In the genomic region with DNA sequence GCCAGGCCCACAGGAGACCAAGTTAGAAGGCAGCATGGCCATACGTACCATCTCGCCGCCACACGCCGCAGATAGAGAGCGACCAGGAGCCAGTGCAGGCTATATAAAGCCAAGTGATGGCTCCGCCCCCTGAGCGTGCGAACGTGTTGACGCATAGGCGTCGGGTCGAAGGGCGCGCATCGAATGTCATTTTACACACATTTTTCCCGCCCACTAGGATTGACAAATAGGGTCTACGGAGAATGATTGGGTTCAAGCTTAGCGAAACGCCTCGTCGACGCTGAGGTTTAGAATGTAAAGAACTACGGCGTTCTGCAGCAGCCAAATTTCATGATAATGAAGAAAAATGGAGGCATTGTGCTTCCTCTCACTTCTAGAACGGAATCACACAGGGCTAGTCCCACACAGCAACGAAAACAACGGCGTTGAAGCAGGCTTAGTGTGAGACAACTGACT, we compare ENCODE assay signal across 8 mouse cellular contexts. TPM values are rescaled to one million over a fixed set of nuclear protein-coding genes. Genes with fewer than 3 reads are reported as not detected.
A peak's percentile ranks its signal among the peaks of the same experiment; 100 is the strongest.
DNase-seq lines count a peak whose midpoint lies in the region; ATAC-seq and TF ChIP-seq lines count a peak whose summit lies in the region.

No protein-coding gene starts in this region.

- intact Hi-C loops in heart, postnatal 10 days (cut with DNase I), result loop anchor here (5.0 kb wide), 1 partner anchor 251 kb away; the partner anchor contains the start of genes Cbx6 and Npcd

- peak overlapping the region; percentile 73 for H3K4me2 ChIP-seq in forebrain, embryonic 12.5 days
- H3K4me2 ChIP-seq in liver, postnatal 0 days (ENCODE audit: low read depth, low read length), result peak overlapping the region; percentile 93
- peak overlapping the region; percentile 88 for H3K4me2 ChIP-seq in neural tube, embryonic 14.5 days (ENCODE audit: low read depth, low read length)

- peaks cover 4% of the 10 kb centered on the region for H3K9me3 ChIP-seq in E14TG2a.4 (ENCODE audit: low read length)
- H3K9me3 ChIP-seq in forebrain, embryonic 12.5 days, result no peaks in the 10 kb centered on the region
- no peaks in the 10 kb centered on the region for H3K9me3 ChIP-seq in liver, postnatal 0 days (ENCODE audit: low read length)
- H3K9me3 ChIP-seq in neural tube, embryonic 14.5 days (ENCODE audit: control insufficient read depth, low read length), result no peaks in the 10 kb centered on the region

- peak overlapping the region; percentile 89 for H3K9ac ChIP-seq in forebrain, embryonic 12.5 days
- peak overlapping the region; percentile 87 for H3K9ac ChIP-seq in liver, postnatal 0 days (replicated peaks)
- peak overlapping the region; percentile 90 for H3K9ac ChIP-seq in neural tube, embryonic 14.5 days (replicated peaks; ENCODE audit: low read depth, low read length)

- H3K27me3 ChIP-seq in E14TG2a.4 (ENCODE audit: insufficient read depth, low read length), result no peaks in the 10 kb centered on the region
- H3K27me3 ChIP-seq in forebrain, embryonic 12.5 days, result no peaks in the 10 kb centered on the region
- H3K27me3 ChIP-seq in liver, postnatal 0 days (ENCODE audit: insufficient read depth, low read length), result no peaks in the 10 kb centered on the region
- no peaks in the 10 kb centered on the region for H3K27me3 ChIP-seq in neural tube, embryonic 14.5 days (ENCODE audit: control insufficient read depth, insufficient read depth, low read length)

- under 1% methylated on average over 30 of the region's 30 CpGs for WGBS in forebrain, embryonic 12.5 days
- under 1% methylated on average over 30 of the region's 30 CpGs for WGBS in large intestine, adult 2 months
- under 1% methylated on average over 30 of the region's 30 CpGs for WGBS in liver, postnatal 0 days (ENCODE audit: insufficient replicate concordance)
- under 1% methylated on average over 30 of the region's 30 CpGs for WGBS in neural tube, embryonic 14.5 days

- no peak for TF ChIP-seq CTCF in E14TG2a.4 (conservative IDR thresholded peaks at IDR 0.05; ENCODE audit: low read length)
- TF ChIP-seq CTCF in liver, postnatal 0 days (IDR thresholded peaks at IDR 0.05; ENCODE audit: low read depth), result peak; percentile 47

- peak; percentile 92 for TF ChIP-seq EP300 in liver, postnatal 0 days (IDR thresholded peaks at IDR 0.05; ENCODE audit: low read depth)

- peak overlapping the region; percentile 97 for H3K4me3 ChIP-seq in E14TG2a.4 (replicated peaks; ENCODE audit: low read length)
- peak overlapping the region; percentile 68 for H3K4me3 ChIP-seq in forebrain, embryonic 12.5 days (replicated peaks)
- peak overlapping the region; percentile 93 for H3K4me3 ChIP-seq in liver, postnatal 0 days (ENCODE audit: low read depth, low read length)
- H3K4me3 ChIP-seq in neural tube, embryonic 14.5 days (ENCODE audit: low read depth, low read length), result peak overlapping the region; percentile 62

- peak; percentile 99 for DNase-seq in c-Kit-positive CD71-positive TER-119-positive erythroid progenitor cells, embryonic 14.5 days (ENCODE audit: low spot score)
- peak; percentile 99 for DNase-seq in heart, postnatal 10 days
- DNase-seq in large intestine, adult 2 months (ENCODE audit: low read depth, low spot score), result peak; percentile 96
- DNase-seq in liver, postnatal 0 days, result peak; percentile 99
- peak; percentile 100 for DNase-seq in testis, postnatal 10 days (ENCODE audit: low spot score)

- H3K27ac ChIP-seq in forebrain, embryonic 12.5 days, result peak overlapping the region; percentile 93
- H3K27ac ChIP-seq in liver, postnatal 0 days (ENCODE audit: low read depth), result peak overlapping the region; percentile 96
- peak overlapping the region; percentile 97 for H3K27ac ChIP-seq in neural tube, embryonic 14.5 days (ENCODE audit: low read depth, low read length)

- H3K4me1 ChIP-seq in E14TG2a.4 (replicated peaks; ENCODE audit: low read depth, low read length), result peaks cover 26% of the 10 kb centered on the region
- peaks cover 31% of the 10 kb centered on the region for H3K4me1 ChIP-seq in forebrain, embryonic 12.5 days
- H3K4me1 ChIP-seq in liver, postnatal 0 days (ENCODE audit: insufficient read depth), result peaks cover 28% of the 10 kb centered on the region
- peaks cover 15% of the 10 kb centered on the region for H3K4me1 ChIP-seq in neural tube, embryonic 14.5 days (ENCODE audit: control insufficient read depth, insufficient read depth, low read length)

- H3K36me3 ChIP-seq in E14TG2a.4 (ENCODE audit: insufficient read depth, low read length), result peaks cover 47% of the 10 kb centered on the region
- peaks cover 39% of the 10 kb centered on the region for H3K36me3 ChIP-seq in forebrain, embryonic 12.5 days (replicated peaks)
- peaks cover 42% of the 10 kb centered on the region for H3K36me3 ChIP-seq in liver, postnatal 0 days (replicated peaks; ENCODE audit: insufficient read depth, low read length)
- peaks cover 29% of the 10 kb centered on the region for H3K36me3 ChIP-seq in neural tube, embryonic 14.5 days (ENCODE audit: control insufficient read depth, insufficient read depth, low read length)

- ATAC-seq in forebrain, embryonic 12.5 days (ENCODE audit: low FRiP score), result peak; percentile 96
- ATAC-seq in liver, postnatal 0 days, result peak; percentile 90
- peak; percentile 95 for ATAC-seq in neural tube, embryonic 14.5 days (ENCODE audit: low read depth)

RNA-seq across cellular contexts. Expression of gene Syngr1, which starts 7.8 kb away (rescaled TPM):
- polyA plus RNA-seq in forebrain, embryonic 12.5 days (2016; fragmentation: Nextera tagmentation; extraction: Ambion mirVana), result 12.1 and 13.9 TPM in 2 replicates
- total RNA-seq in heart, postnatal 10 days (2021), result 10 to 100 TPM; 84.9 to 86.7 TPM
- 8.1 and 8.4 TPM in 2 replicates for polyA plus RNA-seq in large intestine, adult 2 months (2012; rRNA removed)
- polyA plus RNA-seq in liver, postnatal 0 days (2015; fragmentation: Nextera tagmentation; extraction: Ambion mirVana), result 10.3 and 10.4 TPM in 2 replicates
- 27.3 and 30.3 TPM in 2 replicates for polyA plus RNA-seq in neural tube, embryonic 14.5 days (2014; fragmentation: Nextera tagmentation; extraction: Ambion mirVana)

RNA-seq across cellular contexts. Expression of gene Rpl3, which starts 8.4 kb away (rescaled TPM):
- polyA plus RNA-seq in forebrain, embryonic 12.5 days (2016; fragmentation: Nextera tagmentation; extraction: Ambion mirVana), result 659 and 694 TPM in 2 replicates
- total RNA-seq in heart, postnatal 10 days (2021), result 100 to 1,000 TPM; 486 to 496 TPM
- 597 and 673 TPM in 2 replicates for polyA plus RNA-seq in large intestine, adult 2 months (2012; rRNA removed)
- polyA plus RNA-seq in liver, postnatal 0 days (2015; fragmentation: Nextera tagmentation; extraction: Ambion mirVana), result 394 and 407 TPM in 2 replicates
- 633 and 702 TPM in 2 replicates for polyA plus RNA-seq in neural tube, embryonic 14.5 days (2014; fragmentation: Nextera tagmentation; extraction: Ambion mirVana)

RNA-seq across cellular contexts. Expression of gene Tab1, which starts 49.6 kb away (rescaled TPM):
- 40.5 and 44.0 TPM in 2 replicates for polyA plus RNA-seq in forebrain, embryonic 12.5 days (2016; fragmentation: Nextera tagmentation; extraction: Ambion mirVana)
- total RNA-seq in heart, postnatal 10 days (2021), result 10 to 100 TPM; 33.3 to 34.3 TPM
- 26.9 and 29.4 TPM in 2 replicates for polyA plus RNA-seq in large intestine, adult 2 months (2012; rRNA removed)
- polyA plus RNA-seq in liver, postnatal 0 days (2015; fragmentation: Nextera tagmentation; extraction: Ambion mirVana), result 7.0 and 7.5 TPM in 2 replicates
- 30.1 and 36.6 TPM in 2 replicates for polyA plus RNA-seq in neural tube, embryonic 14.5 days (2014; fragmentation: Nextera tagmentation; extraction: Ambion mirVana)

Comparison
In these comparisons a context has a peak if more than half of its experiments do, and no peak if none do; other contexts are left out.
1. Peak in every context shown above with its lines: DNase-seq, ATAC-seq, H3K4me3 ChIP-seq and H3K27ac ChIP-seq.